Mouse (Mus musculus): ENCODE results near the gene Per2. TPM values are rescaled to one million over a fixed set of nuclear protein-coding genes. Genes with fewer than 3 reads are reported as not detected.

The Per2 gene
- polyA plus RNA-seq, 1 experiment from 2014 or later, result 8.3 TPM

DNA sequence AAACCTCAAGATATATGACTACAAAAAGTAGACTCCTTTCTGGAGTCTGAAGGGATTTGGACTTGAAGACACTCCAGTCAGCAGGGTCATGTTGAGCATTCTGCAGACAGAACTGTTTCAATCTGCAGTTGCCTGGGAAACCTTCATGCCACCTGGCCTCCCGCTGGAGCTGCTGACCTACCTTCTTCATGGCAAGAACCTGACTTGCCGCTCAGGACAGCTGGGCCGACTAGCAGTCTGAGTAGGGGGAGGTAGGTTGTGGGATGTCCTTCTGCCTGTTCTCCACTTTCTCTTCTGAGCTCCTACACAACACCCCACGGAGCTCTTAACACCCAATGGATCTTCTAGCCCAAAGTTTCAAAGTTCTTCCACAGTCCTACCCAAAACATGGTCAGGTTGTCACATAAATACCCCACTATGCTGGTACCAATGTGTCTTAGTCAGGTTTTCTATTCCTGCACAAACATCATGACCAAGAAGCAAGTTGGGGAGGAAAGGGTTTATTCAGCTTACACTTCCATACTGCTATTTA is 10.8 kb upstream of the Per2 start:
- H3K4me3 ChIP-seq (ENCODE audit: low read depth, low read length), result no peak overlapping the region
- no peak for TF ChIP-seq CTCF (IDR thresholded peaks at IDR 0.05; ENCODE audit: low read depth)
- H3K4me1 ChIP-seq (ENCODE audit: insufficient read depth), result no peaks in the 10 kb centered on the region
- H3K4me2 ChIP-seq, result no peak overlapping the region
- ATAC-seq (ENCODE audit: insufficient read depth), result no peak
- WGBS, result 74% methylated on average over 4 of the region's 4 CpGs
- H3K27me3 ChIP-seq (ENCODE audit: insufficient read depth, low read length), result no peaks in the 10 kb centered on the region
- no peak overlapping the region for H3K9ac ChIP-seq
- no peaks in the 10 kb centered on the region for H3K9me3 ChIP-seq (ENCODE audit: low read depth, low read length)
- no peaks in the 10 kb centered on the region for H3K36me3 ChIP-seq (ENCODE audit: insufficient read depth)
- H3K27ac ChIP-seq (ENCODE audit: low read depth), result no peak overlapping the region
- DNase-seq, result no peak

GRCm38 (mm10) chr1:91466186-91466585 is 7.1 kb upstream of the Per2 start:
- H3K9ac ChIP-seq, result no peak overlapping the region
- H3K27me3 ChIP-seq (ENCODE audit: insufficient read depth, low read length), result no peaks in the 10 kb centered on the region
- H3K36me3 ChIP-seq (ENCODE audit: insufficient read depth), result no peaks in the 10 kb centered on the region
- DNase-seq, result no peak
- H3K4me2 ChIP-seq, result no peak overlapping the region
- no peak for ATAC-seq (ENCODE audit: insufficient read depth)
- H3K4me1 ChIP-seq (ENCODE audit: insufficient read depth), result no peaks in the 10 kb centered on the region
- WGBS, result 80% methylated on average over 6 of the region's 6 CpGs
- TF ChIP-seq CTCF (IDR thresholded peaks at IDR 0.05; ENCODE audit: low read depth), result no peak
- H3K9me3 ChIP-seq (ENCODE audit: low read depth, low read length), result no peaks in the 10 kb centered on the region
- H3K27ac ChIP-seq (ENCODE audit: low read depth), result no peak overlapping the region
- H3K4me3 ChIP-seq (ENCODE audit: low read depth, low read length), result no peak overlapping the region

- Histone ChIP-seq H3K4me2 (no peak overlapping the region), H3K36me3 (ENCODE audit: insufficient read depth) (no peaks in the 10 kb centered on the region), H3K9ac (no peak overlapping the region), H3K4me1 (ENCODE audit: insufficient read depth) (0 out of 2 replicates have a peak, but pooled peaks cover 3% of the 10 kb centered on the region), H3K4me3 (ENCODE audit: low read depth, low read length) (no peak overlapping the region), H3K27ac (ENCODE audit: low read depth) (peak overlapping the region; percentile 74), H3K9me3 (ENCODE audit: low read depth, low read length) (no peaks in the 10 kb centered on the region), H3K27me3 (ENCODE audit: insufficient read depth, low read length) (no peaks in the 10 kb centered on the region)
- peak; percentile 79 for ATAC-seq (ENCODE audit: insufficient read depth)
- TF ChIP-seq CTCF (IDR thresholded peaks at IDR 0.05; ENCODE audit: low read depth), result no peak
- 27% methylated on average over 1 of the region's 1 CpGs for WGBS
- DNase-seq, result peak; percentile 38
Observed at GRCm38 (mm10) chr1:91465244-91465643, 6.1 kb upstream of the Per2 start.

DNA sequence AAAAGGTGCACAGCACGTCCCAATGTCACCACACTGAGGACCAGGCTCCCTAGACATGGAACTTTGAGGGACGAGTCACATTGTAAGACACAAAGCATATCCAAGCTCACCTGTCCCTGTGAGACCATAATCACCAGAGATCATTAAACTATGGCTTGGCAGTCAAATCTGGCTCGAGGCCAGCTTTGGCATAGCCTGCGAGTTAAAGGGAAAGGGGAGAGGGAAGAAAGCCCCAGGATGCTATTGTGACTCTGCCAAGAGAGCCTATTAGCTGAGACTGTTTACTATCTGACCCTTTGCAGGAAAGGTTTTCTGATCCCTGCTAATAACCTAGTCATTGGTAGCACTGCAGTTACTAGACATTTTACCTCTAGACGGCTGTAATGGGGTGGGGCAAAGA is 5.3 kb upstream of the Per2 start:
- WGBS, result 52% methylated on average over 5 of the region's 5 CpGs
- Histone ChIP-seq H3K27ac (ENCODE audit: low read depth) (no peak overlapping the region; the same call in 1 of the 2 replicates), H3K36me3 (ENCODE audit: insufficient read depth) (no peaks in the 10 kb centered on the region), H3K9ac (no peak overlapping the region), H3K27me3 (ENCODE audit: insufficient read depth, low read length) (no peaks in the 10 kb centered on the region), H3K4me1 (ENCODE audit: insufficient read depth) (peaks cover 9% of the 10 kb centered on the region; the same call in 1 of the 2 replicates), H3K4me3 (ENCODE audit: low read depth, low read length) (no peak overlapping the region), H3K4me2 (no peak overlapping the region), H3K9me3 (ENCODE audit: low read depth, low read length) (no peaks in the 10 kb centered on the region)
- DNase-seq, result no peak
- no peak for TF ChIP-seq CTCF (IDR thresholded peaks at IDR 0.05; ENCODE audit: low read depth)
- no peak for ATAC-seq (ENCODE audit: insufficient read depth)

GRCm38 (mm10) chr1:91463336-91463995 is 4.3 kb upstream of the Per2 start:
- WGBS, result 87% methylated on average over 13 of the region's 13 CpGs
- peaks cover 10% of the 10 kb centered on the region; the same call in 1 of the 2 replicates for H3K4me1 ChIP-seq (ENCODE audit: insufficient read depth)
- DNase-seq (no peak), ATAC-seq (ENCODE audit: insufficient read depth) (no peak)
- no peak overlapping the region for H3K4me3 ChIP-seq (ENCODE audit: low read depth, low read length)
- H3K27me3 ChIP-seq (ENCODE audit: insufficient read depth, low read length), result no peaks in the 10 kb centered on the region
- no peak overlapping the region for H3K27ac ChIP-seq (ENCODE audit: low read depth)
- H3K36me3 ChIP-seq (ENCODE audit: insufficient read depth), result no peaks in the 10 kb centered on the region
- H3K9me3 ChIP-seq (ENCODE audit: low read depth, low read length), result no peaks in the 10 kb centered on the region
- H3K4me2 ChIP-seq, result no peak overlapping the region
- no peak for TF ChIP-seq CTCF (IDR thresholded peaks at IDR 0.05; ENCODE audit: low read depth)
- no peak overlapping the region for H3K9ac ChIP-seq

DNA sequence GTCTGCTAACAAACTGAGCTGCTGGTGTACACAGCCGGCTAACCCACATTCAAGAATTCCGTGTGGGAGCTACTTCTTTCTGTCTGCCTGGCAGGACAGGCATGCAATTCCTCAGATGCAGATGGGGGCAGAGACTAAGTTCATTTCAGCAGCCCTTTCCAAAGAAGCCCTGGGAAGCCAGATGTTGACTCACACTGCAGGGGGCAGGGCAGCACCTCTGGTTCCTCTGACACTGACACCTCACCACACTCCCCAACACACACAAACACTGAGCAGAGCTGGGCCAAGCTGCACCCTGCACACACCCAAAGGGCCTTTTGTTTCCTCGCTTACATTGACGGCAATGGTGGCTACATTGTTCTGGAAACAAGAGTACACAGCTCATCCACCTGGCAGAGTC is 1.4 kb upstream of the Per2 start:
- TF ChIP-seq CTCF (IDR thresholded peaks at IDR 0.05; ENCODE audit: low read depth), result no peak
- no peaks in the 10 kb centered on the region for H3K9me3 ChIP-seq (ENCODE audit: low read depth, low read length)
- H3K4me1 ChIP-seq (ENCODE audit: insufficient read depth), result peaks cover 31% of the 10 kb centered on the region
- H3K27me3 ChIP-seq (ENCODE audit: insufficient read depth, low read length), result no peaks in the 10 kb centered on the region
- DNase-seq, result no peak
- H3K36me3 ChIP-seq (ENCODE audit: insufficient read depth), result no peaks in the 10 kb centered on the region
- no peak overlapping the region for H3K4me3 ChIP-seq (ENCODE audit: low read depth, low read length)
- no peak overlapping the region for H3K9ac ChIP-seq
- no peak for ATAC-seq (ENCODE audit: insufficient read depth)
- WGBS, result 32% methylated on average over 4 of the region's 4 CpGs
- H3K4me2 ChIP-seq, result no peak overlapping the region; the same call in 1 of the 2 replicates
- no peak overlapping the region for H3K27ac ChIP-seq (ENCODE audit: low read depth)

- no peaks in the 10 kb centered on the region for H3K9me3 ChIP-seq (ENCODE audit: low read depth, low read length)
- H3K36me3 ChIP-seq (ENCODE audit: insufficient read depth), result no peaks in the 10 kb centered on the region
- peak overlapping the region; percentile 49; the same call in 1 of the 2 replicates for H3K9ac ChIP-seq
- H3K27ac ChIP-seq (ENCODE audit: low read depth), result peak overlapping the region; percentile 97; the same call in 1 of the 2 replicates
- 25% methylated on average over 7 of the region's 7 CpGs for WGBS
- no peaks in the 10 kb centered on the region for H3K27me3 ChIP-seq (ENCODE audit: insufficient read depth, low read length)
- ATAC-seq (ENCODE audit: insufficient read depth) (no peak), DNase-seq (no peak)
- H3K4me3 ChIP-seq (ENCODE audit: low read depth, low read length), result peak overlapping the region; percentile 70
- H3K4me2 ChIP-seq, result peak overlapping the region; percentile 83
- TF ChIP-seq CTCF (IDR thresholded peaks at IDR 0.05; ENCODE audit: low read depth), result no peak
- H3K4me1 ChIP-seq (ENCODE audit: insufficient read depth), result peaks cover 35% of the 10 kb centered on the region
Observed at GRCm38 (mm10) chr1:91460069-91460468, 945 bp upstream of the Per2 start.

All from lung, embryonic 14.5 days (tissue).